Mouse (Mus musculus): Measurements from ENCODE around the gene Gm10718.
"Not testable (repeated sequence)": the region's sequence is repeated elsewhere in the genome, so short reads cannot be mapped to it uniquely, and the experiment has no call there.

GRCm38 (mm10) chr9:3000445-3000972, 22.8 kb upstream of the Gm10718 start, which contains the start of gene Gm10722:
- 0 out of 2 replicates have a peak, but pooled peaks have one; percentile 3 for TF ChIP-seq CTCF (IDR thresholded peaks at IDR 0.05; ENCODE audit: borderline replicate concordance, insufficient read depth, low read length)
- TF ChIP-seq POLR2A (IDR thresholded peaks at IDR 0.05; ENCODE audit: low read depth, low read length): not testable (repeated sequence)

Measured in embryonic fibroblast, embryonic 13.5 days (primary cell).